In the genomic region with DNA sequence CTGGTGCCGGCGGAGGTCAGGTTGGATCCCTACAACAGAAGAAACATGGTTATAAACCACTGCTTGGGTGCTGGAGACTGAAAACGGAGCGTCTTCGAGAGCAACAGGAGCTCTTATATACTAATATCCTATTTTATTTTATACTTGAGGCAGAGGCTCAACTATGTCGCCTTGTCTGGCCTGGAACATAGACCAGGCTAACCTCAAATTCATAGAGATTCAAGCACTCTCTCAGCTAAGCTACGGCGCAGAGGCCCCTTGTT, we compare ENCODE assay signal across 8 mouse cellular contexts. TPM values are rescaled to one million over a fixed set of nuclear protein-coding genes. Genes with fewer than 3 reads are reported as not detected.
DNase-seq lines count a peak whose midpoint lies in the region; ATAC-seq and TF ChIP-seq lines count a peak whose summit lies in the region.

No protein-coding gene starts in this region.

- ATAC-seq in hindbrain, postnatal 0 days: no peak
- no peak for ATAC-seq in midbrain, embryonic 16.5 days
- ATAC-seq in granulocyte monocyte progenitor cell, adult 5-6 weeks (replicated peaks; ENCODE audit: poor library complexity, severe bottlenecking): no peak

- H3K36me3 ChIP-seq in kidney, adult 2 months (ENCODE audit: control insufficient read depth, insufficient read depth, low read length): no peaks in the 10 kb centered on the region; the same call in 1 of the 2 replicates
- peaks cover 16% of the 10 kb centered on the region; the same call in 1 of the 2 replicates for H3K36me3 ChIP-seq in hindbrain, postnatal 0 days (ENCODE audit: insufficient read depth, low read length)
- peaks cover 13% of the 10 kb centered on the region for H3K36me3 ChIP-seq in midbrain, embryonic 16.5 days (ENCODE audit: control insufficient read depth, insufficient read depth, low read length)

- no peaks in the 10 kb centered on the region for H3K9me3 ChIP-seq in hindbrain, postnatal 0 days (ENCODE audit: low read length)
- no peaks in the 10 kb centered on the region for H3K9me3 ChIP-seq in midbrain, embryonic 16.5 days (replicated peaks; ENCODE audit: control insufficient read depth, low read length, poor library complexity, severe bottlenecking)

- peak overlapping the region; percentile 70 for H3K9ac ChIP-seq in hindbrain, postnatal 0 days (replicated peaks; ENCODE audit: low read length)
- peak overlapping the region; percentile 70 for H3K9ac ChIP-seq in midbrain, embryonic 16.5 days (ENCODE audit: low read depth, low read length)

- WGBS in kidney, adult 2 months: 27% methylated on average over 8 of the region's 8 CpGs
- WGBS in hindbrain, postnatal 0 days: 58% methylated on average over 8 of the region's 8 CpGs
- WGBS in midbrain, embryonic 16.5 days: 60% methylated on average over 8 of the region's 8 CpGs

- H3K4me3 ChIP-seq in kidney, adult 2 months (ENCODE audit: insufficient read depth, low read depth, low read length): peak overlapping the region; percentile 56; the same call in 1 of the 2 replicates
- H3K4me3 ChIP-seq in hindbrain, postnatal 0 days (ENCODE audit: low read length): peak overlapping the region; percentile 74
- peak overlapping the region; percentile 58 for H3K4me3 ChIP-seq in midbrain, embryonic 16.5 days (ENCODE audit: low read depth, low read length)

- H3K4me2 ChIP-seq in hindbrain, postnatal 0 days (ENCODE audit: low read depth, low read length): peak overlapping the region; percentile 76
- H3K4me2 ChIP-seq in midbrain, embryonic 16.5 days (ENCODE audit: low read length): peak overlapping the region; percentile 54

- no peaks in the 10 kb centered on the region for H3K27me3 ChIP-seq in kidney, adult 2 months (replicated peaks; ENCODE audit: control insufficient read depth, insufficient read depth, low read length)
- no peaks in the 10 kb centered on the region for H3K27me3 ChIP-seq in hindbrain, postnatal 0 days (ENCODE audit: insufficient read depth, low read length)
- H3K27me3 ChIP-seq in midbrain, embryonic 16.5 days (ENCODE audit: control insufficient read depth, insufficient read depth, low read depth, low read length): no peaks in the 10 kb centered on the region

- no peaks in the 10 kb centered on the region for H3K4me1 ChIP-seq in kidney, adult 2 months (ENCODE audit: control insufficient read depth, insufficient read depth, low read length)
- H3K4me1 ChIP-seq in hindbrain, postnatal 0 days (ENCODE audit: insufficient read depth, low read length): 0 out of 2 replicates have a peak, but pooled peaks cover 3% of the 10 kb centered on the region
- H3K4me1 ChIP-seq in midbrain, embryonic 16.5 days (ENCODE audit: control insufficient read depth, insufficient read depth, low read length): peaks cover 12% of the 10 kb centered on the region

- TF ChIP-seq CTCF in kidney, adult 2 months (conservative IDR thresholded peaks at IDR 0.05; ENCODE audit: insufficient read depth, insufficient read length, low read depth, low read length): no peak
- no peak for TF ChIP-seq CTCF in brain, embryonic 14.5 days (IDR thresholded peaks at IDR 0.05; ENCODE audit: borderline replicate concordance, extremely low read depth, insufficient read depth, insufficient read length)
- no peak for TF ChIP-seq CTCF in hindbrain, postnatal 0 days (IDR thresholded peaks at IDR 0.05; ENCODE audit: low read depth)

- no peak overlapping the region for H3K27ac ChIP-seq in kidney, adult 2 months (ENCODE audit: insufficient read depth, low read depth, low read length)
- peak overlapping the region; percentile 73; the same call in 1 of the 2 replicates for H3K27ac ChIP-seq in hindbrain, postnatal 0 days
- H3K27ac ChIP-seq in midbrain, embryonic 16.5 days (ENCODE audit: low read length): no peak overlapping the region

- peak; percentile 10 for DNase-seq in kidney, adult 2 months
- no peak for DNase-seq in kidney, adult 11 months
- DNase-seq in brain, embryonic 14.5 days (ENCODE audit: low read depth): peak; percentile 4
- no peak for DNase-seq in hindbrain, postnatal 0 days (ENCODE audit: low spot score)
- no peak for DNase-seq in adrenal gland, postnatal 14 days
- DNase-seq in layer of hippocampus, adult 9-11 months: no peak

- no peak for TF ChIP-seq POLR2A in kidney, adult 2 months (IDR thresholded peaks at IDR 0.05; ENCODE audit: low read depth, low read length)
- no peak for TF ChIP-seq POLR2A in brain, embryonic 14.5 days (IDR thresholded peaks at IDR 0.05; ENCODE audit: borderline replicate concordance, extremely low read depth, insufficient read depth, insufficient read length, poor library complexity, severe bottlenecking)

RNA-seq across cellular contexts. Expression of a gene that starts 0.7 kb away (rescaled TPM):
- polyA plus RNA-seq in kidney, adult 2 months (2012; rRNA removed): 19.5 and 20.7 TPM in 2 replicates
- polyA plus RNA-seq in brain, embryonic 14.5 days (2012; rRNA removed): 26.6 and 26.9 TPM in 2 replicates
- total RNA-seq in hindbrain, postnatal 0 days (2014; rRNA removed): 21.8 and 23.2 TPM in 2 replicates
- polyA plus RNA-seq in hindbrain, postnatal 0 days (2015; fragmentation: Nextera tagmentation; extraction: Ambion mirVana): 25.2 and 29.4 TPM in 2 replicates
- polyA plus RNA-seq in midbrain, embryonic 16.5 days (2015; fragmentation: Nextera tagmentation; extraction: Ambion mirVana): 31.1 and 33.6 TPM in 2 replicates
- total RNA-seq in granulocyte monocyte progenitor cell, adult 5-6 weeks (2014; fragmentation: Nextera tagmentation): 17.1 and 31.7 TPM in 2 replicates
- total RNA-seq in granulocyte monocyte progenitor cell, adult 5-6 weeks (2017): 22.6 and 24.5 TPM in 2 replicates
- 39.5 and 44.8 TPM in 2 replicates for total RNA-seq in adrenal gland, postnatal 14 days (2021)

RNA-seq across cellular contexts. Expression of a gene that starts 39.8 kb away (rescaled TPM):
- polyA plus RNA-seq in kidney, adult 2 months (2012; rRNA removed): 1,042 and 1,503 TPM in 2 replicates
- polyA plus RNA-seq in brain, embryonic 14.5 days (2012; rRNA removed): 761 and 1,401 TPM in 2 replicates
- total RNA-seq in hindbrain, postnatal 0 days (2014; rRNA removed): 1,207 and 1,381 TPM in 2 replicates
- 877 TPM in 2 replicates for polyA plus RNA-seq in hindbrain, postnatal 0 days (2015; fragmentation: Nextera tagmentation; extraction: Ambion mirVana)
- polyA plus RNA-seq in midbrain, embryonic 16.5 days (2015; fragmentation: Nextera tagmentation; extraction: Ambion mirVana): 602 and 639 TPM in 2 replicates
- 360 and 388 TPM in 2 replicates for total RNA-seq in granulocyte monocyte progenitor cell, adult 5-6 weeks (2014; fragmentation: Nextera tagmentation)
- total RNA-seq in granulocyte monocyte progenitor cell, adult 5-6 weeks (2017): 241 and 245 TPM in 2 replicates
- total RNA-seq in adrenal gland, postnatal 14 days (2021): 932 and 939 TPM in 2 replicates

RNA-seq across cellular contexts. Expression of a gene that starts 48.0 kb away (rescaled TPM):
- polyA plus RNA-seq in kidney, adult 2 months (2012; rRNA removed): 0.54 and 0.61 TPM in 2 replicates
- 13.9 and 14.8 TPM in 2 replicates for polyA plus RNA-seq in brain, embryonic 14.5 days (2012; rRNA removed)
- total RNA-seq in hindbrain, postnatal 0 days (2014; rRNA removed): 9.6 and 10.4 TPM in 2 replicates
- 7.4 and 7.9 TPM in 2 replicates for polyA plus RNA-seq in hindbrain, postnatal 0 days (2015; fragmentation: Nextera tagmentation; extraction: Ambion mirVana)
- 20.1 and 22.5 TPM in 2 replicates for polyA plus RNA-seq in midbrain, embryonic 16.5 days (2015; fragmentation: Nextera tagmentation; extraction: Ambion mirVana)
- total RNA-seq in granulocyte monocyte progenitor cell, adult 5-6 weeks (2014; fragmentation: Nextera tagmentation): 1.2 and 3.1 TPM in 2 replicates
- total RNA-seq in granulocyte monocyte progenitor cell, adult 5-6 weeks (2017): 1.9 and 4.2 TPM in 2 replicates
- total RNA-seq in adrenal gland, postnatal 14 days (2021): 1.6 and 1.7 TPM in 2 replicates

RNA-seq across cellular contexts. Expression of a gene that starts 50.9 kb away (rescaled TPM):
- polyA plus RNA-seq in kidney, adult 2 months (2012; rRNA removed): 3.2 and 3.7 TPM in 2 replicates
- 0.14 and 0.24 TPM in 2 replicates for polyA plus RNA-seq in brain, embryonic 14.5 days (2012; rRNA removed)
- total RNA-seq in hindbrain, postnatal 0 days (2014; rRNA removed): 2.0 and 3.6 TPM in 2 replicates
- polyA plus RNA-seq in hindbrain, postnatal 0 days (2015; fragmentation: Nextera tagmentation; extraction: Ambion mirVana): 1.7 and 3.3 TPM in 2 replicates
- polyA plus RNA-seq in midbrain, embryonic 16.5 days (2015; fragmentation: Nextera tagmentation; extraction: Ambion mirVana): 0.85 and 0.95 TPM in 2 replicates
- 0.36 TPM in 1 of 2 replicates, not detected in the other for total RNA-seq in granulocyte monocyte progenitor cell, adult 5-6 weeks (2014; fragmentation: Nextera tagmentation)
- 0.98 and 1.5 TPM in 2 replicates for total RNA-seq in granulocyte monocyte progenitor cell, adult 5-6 weeks (2017)
- total RNA-seq in adrenal gland, postnatal 14 days (2021): 1.2 and 1.7 TPM in 2 replicates

Comparison
In these comparisons a context has a peak if more than half of its experiments do, and no peak if none do; other contexts are left out.
1. DNase-seq: peak in kidney, adult 2 months (single experiment) and brain, embryonic 14.5 days (single experiment); none in kidney, adult 11 months (single experiment), hindbrain, postnatal 0 days (single experiment), adrenal gland, postnatal 14 days (single experiment) and layer of hippocampus, adult 9-11 months (single experiment).
2. Peak in every context shown above with its lines, with median percentiles within 50 percentile points of each other: H3K4me3 ChIP-seq.